Mouse (Mus musculus) adrenal gland, adult (tissue): ENCODE data around the gene Neu2.

ENCODE experiments used
- DNase-seq, 2 experiments: peaks; one replicate each; pipeline ENCODE4 v3.0.0; 2022 to 2023; ENCODE audit warnings: low spot score in 1 of 2; ENCODE audit not compliant: inconsistent age in 2 of 2

Neu2 gene

DNA sequence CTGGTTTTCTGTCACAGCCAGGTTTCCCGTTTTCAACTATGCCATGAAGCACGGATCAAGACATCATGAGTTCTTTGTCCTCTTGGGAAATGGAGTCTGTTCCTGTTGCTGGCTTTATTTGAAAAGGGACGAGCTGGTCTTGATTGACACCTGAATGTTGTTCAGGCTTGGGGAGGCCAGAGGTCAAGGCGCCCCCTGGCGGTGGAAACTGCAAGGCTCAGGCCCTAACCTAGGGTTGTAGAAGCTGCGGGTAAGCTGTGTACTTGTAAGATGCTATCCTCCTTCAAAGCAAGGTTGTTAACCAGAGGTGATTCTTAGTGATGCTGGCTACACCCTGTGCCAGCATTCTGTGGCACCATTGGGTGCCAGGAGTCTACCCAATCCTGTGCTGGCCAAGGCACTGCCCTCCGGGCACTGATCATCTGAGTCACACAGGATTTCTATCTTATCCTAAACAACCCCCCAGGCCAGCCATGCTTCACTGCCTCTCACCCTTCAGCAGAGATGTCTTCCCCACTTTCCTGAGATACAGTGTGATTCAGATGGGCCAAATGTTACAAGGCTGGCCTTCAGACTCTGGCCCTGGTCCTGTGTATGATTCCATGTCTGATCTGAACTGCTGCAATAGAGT is 98.8 kb downstream of the Neu2 start:
- peak; percentile 56 to 84 for DNase-seq

DNA sequence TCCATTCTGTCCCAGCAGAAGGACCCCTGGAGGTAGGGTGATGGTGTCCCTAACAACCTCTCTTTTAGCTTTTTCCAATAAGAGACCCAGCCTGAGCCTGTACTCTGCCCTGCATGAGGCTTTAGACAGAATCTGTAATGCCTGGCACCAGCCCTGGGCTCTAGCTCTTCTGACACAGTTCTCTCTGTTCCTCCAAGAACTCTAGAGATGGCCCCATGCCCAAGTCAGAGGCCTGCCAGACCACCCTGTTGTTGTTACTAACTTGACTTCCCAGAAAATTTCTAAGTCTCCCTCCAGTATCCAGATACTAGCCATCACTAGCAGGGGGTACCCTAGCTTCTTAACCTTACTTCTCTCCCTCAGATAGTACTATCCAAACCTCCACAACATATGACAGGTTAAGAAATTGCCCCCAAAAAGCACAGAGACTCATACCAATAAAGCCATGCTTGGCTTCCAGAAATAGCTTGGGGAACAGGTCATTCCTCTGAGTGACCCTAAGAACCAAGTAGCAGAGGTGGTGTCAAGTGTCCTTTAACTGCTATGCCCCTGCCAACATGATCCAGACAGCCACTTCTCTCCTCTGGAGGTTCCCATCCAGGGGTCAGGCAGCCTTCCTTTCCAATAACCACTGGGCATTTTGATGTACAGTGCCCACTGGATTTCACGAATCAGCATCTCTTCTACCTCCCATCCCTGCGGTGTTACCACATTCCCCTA is 105.0 kb downstream of the Neu2 start:
- DNase-seq, result no peak

- peak; percentile 41 to 65 for DNase-seq
These were observed 110.6 kb downstream of the Neu2 start, which contains the start of gene Inpp5d for GRCm38 (mm10) chr1:87620211-87620668. Gene Inpp5d, plus strand, starts transcription at chr1:87620312.

GRCm38 (mm10) chr1:87620693-87621092 is 111.0 kb downstream of the Neu2 start:
- DNase-seq, result no peak

DNA sequence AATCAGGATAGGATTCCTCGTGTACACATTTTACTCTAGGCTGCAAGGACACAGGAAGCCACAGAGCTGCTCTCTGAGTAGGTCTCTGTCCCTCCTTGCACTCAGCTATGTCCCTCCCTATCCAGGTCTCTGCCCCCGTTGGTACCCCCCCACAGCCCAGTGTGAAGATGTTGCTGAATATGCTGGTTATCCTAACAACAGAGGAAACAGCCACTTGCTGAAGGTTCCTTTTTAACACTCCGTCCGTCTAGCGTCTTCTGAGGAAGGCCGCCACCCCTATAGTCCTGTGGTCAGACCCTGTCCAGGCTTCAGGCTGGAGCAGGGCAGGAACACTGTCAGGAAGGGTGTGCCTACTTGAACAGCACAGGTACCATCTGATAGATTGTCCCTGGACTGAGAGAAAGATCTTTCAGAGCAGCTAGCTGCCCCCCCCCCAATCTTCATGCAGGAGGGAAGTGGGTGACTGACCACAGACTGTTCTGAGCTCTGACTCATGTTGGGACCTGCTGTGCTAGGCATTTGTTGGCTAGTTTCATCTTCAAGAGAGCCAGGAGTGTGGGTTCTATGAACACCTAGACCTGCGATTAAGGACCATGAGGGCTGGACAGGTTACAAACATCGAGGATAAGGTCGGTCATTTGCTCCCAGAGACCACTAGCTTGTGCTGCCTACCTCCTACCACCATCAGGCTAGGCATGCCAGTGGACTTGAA is 111.6 kb downstream of the Neu2 start:
- DNase-seq, result peak in 1 of 2 experiments; percentile 46

DNA sequence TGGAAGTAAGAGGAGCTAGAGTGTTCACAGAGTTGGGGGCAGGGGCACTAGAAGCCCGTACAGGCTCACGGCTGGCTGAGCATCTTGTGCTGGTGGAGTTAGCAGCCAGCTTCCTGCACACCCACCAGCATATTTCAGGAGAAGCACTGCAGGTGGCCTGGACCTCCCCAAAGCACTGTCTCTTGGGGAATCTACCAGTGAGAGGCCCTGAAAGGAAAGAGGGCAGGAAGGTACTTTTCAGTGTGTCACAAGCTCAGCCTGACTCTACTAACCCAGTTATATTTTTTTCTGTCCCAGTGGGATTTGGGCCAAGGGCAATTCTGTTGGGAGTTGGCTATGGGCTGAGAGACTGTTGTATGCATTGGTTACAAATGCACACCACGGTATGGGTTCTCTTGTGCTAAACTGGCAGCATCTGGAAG is 112.2 kb downstream of the Neu2 start:
- DNase-seq, result peak in 1 of 2 experiments; percentile 50

DNA sequence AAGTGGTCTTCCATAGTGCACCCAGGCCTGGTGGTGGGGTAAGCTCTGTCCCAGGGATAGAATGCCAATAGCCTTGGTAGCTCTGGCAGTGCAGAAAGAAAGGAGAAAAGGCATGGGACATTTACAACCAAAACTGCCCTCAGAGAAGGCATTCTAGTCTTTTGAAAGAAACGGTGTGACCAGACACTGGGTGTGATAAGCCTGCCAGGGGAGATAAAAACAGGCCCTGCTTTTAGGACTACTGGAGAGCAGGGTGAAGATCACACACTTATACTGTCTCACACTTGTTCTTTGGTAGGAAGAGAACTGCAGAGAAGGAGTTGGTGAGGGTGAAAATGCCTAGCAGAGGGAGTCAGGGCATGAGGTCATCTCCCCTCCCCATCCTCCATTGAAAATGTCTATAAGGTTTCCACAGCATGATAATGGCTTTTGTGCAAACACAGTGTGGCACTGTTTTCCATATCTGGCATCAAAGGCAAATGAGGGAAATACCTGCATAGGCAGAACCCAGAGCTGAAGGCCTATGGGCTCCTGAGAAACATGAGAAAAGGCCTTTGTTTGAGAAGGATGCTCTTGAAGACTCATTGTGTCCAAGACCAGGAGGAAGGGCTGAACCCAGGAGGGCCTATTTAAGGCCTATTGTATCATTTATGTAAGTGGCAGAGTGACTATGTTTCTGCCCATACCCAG is 114.4 kb downstream of the Neu2 start:
- DNase-seq, result no peak

DNA sequence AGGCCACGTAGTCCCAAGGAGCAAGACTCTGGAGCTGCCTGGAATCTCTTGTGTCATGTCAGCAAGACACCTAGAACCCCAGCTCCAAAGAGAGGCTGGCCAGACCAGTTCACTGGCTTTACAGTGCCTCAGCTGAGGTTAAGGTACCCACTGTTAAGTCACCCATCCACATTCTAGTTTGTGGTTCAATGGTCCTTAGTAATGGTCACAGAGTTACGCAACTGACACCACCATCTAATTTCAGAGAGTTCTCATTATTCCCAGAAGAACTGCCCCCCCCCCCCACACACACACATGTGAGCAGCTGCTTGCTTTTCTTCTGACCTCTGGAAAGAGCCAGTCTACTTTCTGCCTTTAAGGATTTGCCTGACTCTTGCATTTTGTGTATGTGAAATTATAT is 115.1 kb downstream of the Neu2 start:
- no peak for DNase-seq

DNA sequence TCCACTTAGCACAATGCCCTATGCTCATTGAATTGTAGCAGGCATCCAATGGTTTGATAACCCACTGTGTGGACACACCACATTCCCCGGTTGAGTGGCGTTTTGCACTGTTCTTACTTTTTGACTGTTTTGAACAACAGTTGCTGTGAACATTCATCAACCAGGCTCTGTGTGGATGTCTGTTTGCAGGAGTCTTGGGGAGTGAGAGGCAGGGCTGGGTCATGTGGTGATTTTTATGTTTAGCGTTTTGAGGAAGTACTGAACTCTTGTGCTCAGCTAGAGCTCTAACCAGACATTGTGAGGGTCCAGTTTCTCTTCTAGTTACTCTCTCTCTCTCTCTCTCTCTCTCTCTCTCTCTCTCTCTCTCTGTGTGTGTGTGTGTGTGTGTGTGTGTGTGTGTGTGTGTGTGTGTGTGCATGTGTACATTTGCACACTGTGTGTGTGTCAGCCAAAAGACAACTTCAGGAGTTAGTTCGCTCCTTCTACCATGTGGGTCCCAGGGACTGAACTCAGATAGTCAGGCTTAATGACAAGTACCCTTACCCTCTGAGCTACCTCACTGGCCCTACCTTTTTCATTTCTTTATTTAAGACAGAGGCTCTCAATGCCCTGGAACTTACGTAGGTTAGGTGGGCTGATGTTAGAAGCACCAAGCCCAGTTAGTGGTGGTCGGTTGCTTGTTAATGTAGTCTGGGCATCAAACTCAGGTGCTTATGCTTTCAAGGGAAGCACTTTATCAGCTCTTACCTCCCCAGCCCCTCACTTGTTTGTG is 115.8 kb downstream of the Neu2 start:
- DNase-seq, result no peak

GRCm38 (mm10) chr1:87626344-87626743 is 116.7 kb downstream of the Neu2 start:
- DNase-seq, result peak; percentile 63 to 68

- no peak for DNase-seq
These were observed 118.4 kb downstream of the Neu2 start for GRCm38 (mm10) chr1:87628085-87628484.

DNA sequence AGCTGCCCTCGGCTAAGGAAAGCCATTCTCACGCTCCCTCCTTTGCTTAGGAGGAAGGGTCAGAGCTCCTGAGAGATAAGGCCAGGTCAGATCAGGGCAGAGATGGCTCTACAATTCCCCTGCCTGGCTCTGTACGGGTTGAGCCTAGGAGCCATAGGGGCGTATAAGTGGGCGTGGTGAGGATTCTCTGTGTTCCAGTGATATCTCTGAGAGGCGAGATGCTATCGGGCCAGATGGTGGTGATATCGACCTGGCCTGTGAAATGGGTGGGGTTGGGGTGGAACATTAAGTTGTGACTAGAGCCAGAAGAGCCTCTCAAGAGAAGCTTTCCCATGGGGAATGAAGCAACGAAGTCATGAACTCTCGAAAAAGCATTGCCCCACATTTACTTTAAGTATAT is 121.9 kb downstream of the Neu2 start:
- DNase-seq, result no peak

- DNase-seq, result no peak
These were observed 122.5 kb downstream of the Neu2 start for GRCm38 (mm10) chr1:87632163-87632562.

DNA sequence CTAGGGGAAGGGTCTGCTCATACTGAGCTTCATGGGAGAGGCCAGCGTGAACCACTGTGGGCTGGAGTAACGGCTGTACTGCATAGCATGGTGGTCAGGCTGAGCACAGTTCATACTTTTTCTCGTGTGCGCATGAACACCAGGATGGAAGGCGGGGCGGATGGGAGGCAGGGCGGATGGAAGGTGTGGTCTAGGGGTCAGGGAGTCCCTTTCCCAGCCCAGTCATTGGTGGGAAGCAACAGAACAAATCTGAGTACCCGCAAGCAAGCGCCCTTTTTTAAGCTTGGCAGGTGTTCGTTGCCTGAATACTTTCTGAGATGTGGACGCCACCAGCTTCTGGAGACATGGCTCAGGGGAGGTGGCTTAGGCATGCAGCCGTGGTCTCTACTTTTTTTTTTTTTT is 127.0 kb downstream of the Neu2 start:
- DNase-seq, result no peak

DNA sequence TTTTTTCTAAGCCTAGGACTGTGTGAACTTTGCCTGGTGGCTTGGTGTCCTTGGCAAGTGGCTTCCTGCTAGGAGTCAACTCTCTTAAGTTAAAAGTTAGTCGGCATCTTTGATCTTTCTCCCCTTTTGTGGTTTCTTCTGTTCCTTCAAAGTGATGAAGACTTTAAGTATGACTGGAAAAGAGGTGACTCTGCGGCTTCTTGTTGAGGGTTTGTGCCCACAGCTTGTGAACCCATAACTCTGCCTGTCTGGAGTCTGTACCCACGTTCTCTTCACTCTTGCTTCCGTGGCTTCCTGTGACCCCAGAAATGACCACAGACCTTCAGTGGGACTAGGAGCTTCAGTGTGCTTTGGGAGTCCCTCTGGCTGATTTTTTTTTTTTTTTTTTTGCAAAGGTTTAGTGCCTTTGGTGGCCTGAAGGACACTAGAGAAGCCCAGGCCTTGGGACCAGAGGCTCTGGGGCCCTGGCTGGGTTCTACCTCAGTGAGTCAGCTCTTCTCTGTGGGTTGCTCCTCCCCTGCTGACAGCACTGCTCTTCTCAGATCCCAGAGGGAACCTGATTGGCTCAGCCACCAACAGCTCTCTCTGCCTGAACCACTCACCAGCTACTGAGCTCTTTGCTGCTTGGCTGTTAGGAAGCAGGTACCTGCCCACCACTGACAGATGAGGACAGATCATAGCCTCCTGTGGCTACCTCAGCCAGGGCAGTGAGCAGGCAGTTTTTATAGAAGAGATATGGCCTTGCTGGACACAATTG is 127.6 kb downstream of the Neu2 start:
- DNase-seq, result peak; percentile 84 to 92

DNA sequence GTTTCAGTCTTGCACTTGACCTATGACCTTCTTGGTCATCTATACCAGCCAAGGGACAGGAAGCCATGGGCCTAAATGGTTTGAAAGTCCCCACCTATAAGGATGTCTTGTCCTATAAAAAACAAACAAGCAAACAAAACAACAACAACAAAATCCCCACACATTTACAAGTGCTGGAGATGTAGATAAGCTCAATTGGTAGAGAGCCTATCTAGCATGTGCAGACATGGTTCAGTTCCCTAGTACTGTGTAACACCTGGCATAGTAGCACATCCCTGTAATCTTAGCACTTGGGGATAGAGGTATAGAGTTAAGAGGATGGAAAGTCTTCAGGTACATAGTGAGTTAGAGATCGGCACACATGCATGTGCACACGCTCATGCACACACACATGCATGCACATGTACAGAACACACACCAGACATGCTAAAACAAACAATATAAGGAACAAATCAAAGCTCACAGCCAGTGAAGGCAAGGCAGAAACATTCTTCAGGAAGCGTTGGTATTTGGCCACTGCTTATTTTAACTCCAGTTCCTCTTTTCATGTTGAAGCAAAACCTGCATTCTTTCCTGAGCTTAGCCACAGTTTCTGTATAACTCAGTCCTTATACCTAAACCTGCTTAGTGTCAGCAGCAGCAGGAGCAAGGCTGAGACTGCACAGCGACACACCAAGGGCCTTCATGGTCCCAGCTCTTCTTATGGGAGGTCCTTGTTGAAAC is 128.3 kb downstream of the Neu2 start:
- no peak for DNase-seq

- no peak for DNase-seq
These were observed 130.0 kb downstream of the Neu2 start for GRCm38 (mm10) chr1:87639724-87640123.

- DNase-seq, result peak; percentile 69 to 78
These were observed 130.5 kb downstream of the Neu2 start for GRCm38 (mm10) chr1:87640165-87640661.

DNA sequence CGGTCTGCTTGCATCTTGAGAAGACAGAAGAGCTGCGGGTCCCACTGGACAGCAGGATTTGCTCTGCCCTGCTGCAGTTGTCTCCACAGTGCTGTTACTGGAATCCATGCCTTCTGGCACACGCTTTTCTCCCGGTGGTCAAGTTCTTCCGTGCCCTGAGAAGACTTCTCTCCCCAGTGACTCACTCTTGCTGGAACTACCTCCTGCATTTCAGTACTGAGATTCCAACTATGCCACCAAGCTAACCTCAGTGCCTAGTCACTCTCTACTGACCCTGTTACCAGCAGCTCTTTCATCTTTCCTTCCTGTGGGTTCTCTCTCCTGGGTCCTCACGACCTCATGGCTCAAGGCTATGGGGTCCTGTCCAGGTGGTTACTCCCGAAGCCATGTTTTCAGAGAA is 133.3 kb downstream of the Neu2 start:
- no peak for DNase-seq
